Mouse (Mus musculus) hindbrain, embryonic 11.5 days (tissue): ENCODE data around the gene Fam53b. TPM values are rescaled to one million over a fixed set of nuclear protein-coding genes. Genes with fewer than 3 reads are reported as not detected.

Experiments
- ATAC-seq: fragments of 200-750 bp; cut with Nextera tagmentation; 2 replicates; pipeline ENCODE4 v1.8.0; 2017; ENCODE audit warnings: mild to moderate bottlenecking, moderate TSS enrichment, moderate library complexity; ENCODE audit not compliant: low FRiP score
- DNase-seq: peaks from one replicate; pipeline ENCODE4 v3.0.0-alpha.2; 2015; ENCODE audit warnings: low spot score
- H3K27ac ChIP-seq: fragments of 300-500 bp; sonication (generic); 2 replicates; pipeline ENCODE4 v1.5.1; 2014; ENCODE audit warnings: mild to moderate bottlenecking, low read depth, low read length
- H3K27me3 ChIP-seq: fragments of 300-500 bp; sonication (generic); 2 replicates; pipeline ENCODE4 v1.6.1; 2014; ENCODE audit warnings: mild to moderate bottlenecking, low read length, moderate library complexity, mixed read lengths; ENCODE audit not compliant: control insufficient read depth, insufficient read depth
- H3K36me3 ChIP-seq: fragments of 300-500 bp; sonication (generic); 2 replicates; pipeline ENCODE4 v1.6.1; 2014; ENCODE audit warnings: mild to moderate bottlenecking, low read length, moderate library complexity, mixed read lengths; ENCODE audit not compliant: control insufficient read depth, insufficient read depth
- H3K4me1 ChIP-seq: fragments of 300-500 bp; sonication (generic); replicated peaks from 2 replicates; pipeline ENCODE4 v1.6.1; 2014; ENCODE audit warnings: low read length, mixed read lengths; ENCODE audit not compliant: control insufficient read depth, insufficient read depth
- H3K4me2 ChIP-seq: fragments of 300-500 bp; sonication (generic); replicated peaks from 2 replicates; pipeline ENCODE4 v1.6.1; 2014; ENCODE audit warnings: mild to moderate bottlenecking, low read depth, low read length
- H3K4me3 ChIP-seq: fragments of 300-500 bp; sonication (generic); 2 replicates; pipeline ENCODE4 v1.5.1; 2014; ENCODE audit warnings: low read depth, low read length
- H3K9ac ChIP-seq: fragments of 300-500 bp; sonication (generic); 2 replicates; pipeline ENCODE4 v1.6.1; 2014; ENCODE audit warnings: low read depth, low read length
- H3K9me3 ChIP-seq: fragments of 300-500 bp; sonication (generic); 2 replicates; pipeline ENCODE4 v1.6.1; 2016; ENCODE audit warnings: low read length; ENCODE audit not compliant: control insufficient read depth
- WGBS: fragments of 180-500 bp; shearing (Covaris S2); extraction: QIAGEN DNeasy Blood & Tissue Kit; methylation state at CpG from one replicate; pipeline ENCODE4 v1.1.7; 2014; 5-methylcytosine and 5-hydroxymethylcytosine counted together
- polyA plus RNA-seq: library from polyadenylated mRNA; unstranded; fragments of >200 nt; fragmentation: Nextera tagmentation; extraction: Ambion mirVana; gene quantifications from 2 replicates; pipeline ENCODE4 v1.2.1, GENCODE M21; 2014

The Fam53b gene
- polyA plus RNA-seq, 1 experiment from 2014 or later = 16.9 TPM

DNA sequence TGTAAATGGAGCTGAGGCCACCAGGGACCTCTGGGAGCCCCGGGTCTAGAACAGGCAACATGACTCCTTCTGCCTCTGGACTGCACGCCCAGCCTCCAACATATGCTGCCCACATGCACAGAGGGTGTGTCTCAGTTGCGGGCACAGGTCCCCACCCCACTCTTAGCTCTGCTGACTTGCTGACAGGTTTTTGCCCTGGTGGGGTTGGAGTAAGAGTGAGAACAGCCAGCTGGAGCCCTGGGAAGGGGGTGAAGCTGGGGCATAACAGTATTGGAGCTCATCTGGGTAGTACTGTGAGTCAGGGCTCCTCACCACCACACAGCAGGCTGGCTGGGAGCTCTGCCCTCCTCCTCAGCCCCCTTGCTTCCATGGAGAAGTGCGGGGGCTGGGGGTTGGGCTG, 113.6 kb downstream of the Fam53b start:
- Histone ChIP-seq H3K27ac (no peak overlapping the region), H3K36me3 (no peaks in the 10 kb centered on the region), H3K27me3 (no peaks in the 10 kb centered on the region), H3K9me3 (no peaks in the 10 kb centered on the region), H3K9ac (no peak overlapping the region), H3K4me1 (no peaks in the 10 kb centered on the region), H3K4me2 (no peak overlapping the region), H3K4me3 (no peak overlapping the region)
- no peak for DNase-seq
- no peak for ATAC-seq
- WGBS = 83% methylated on average over 4 of the region's 4 CpGs

DNA sequence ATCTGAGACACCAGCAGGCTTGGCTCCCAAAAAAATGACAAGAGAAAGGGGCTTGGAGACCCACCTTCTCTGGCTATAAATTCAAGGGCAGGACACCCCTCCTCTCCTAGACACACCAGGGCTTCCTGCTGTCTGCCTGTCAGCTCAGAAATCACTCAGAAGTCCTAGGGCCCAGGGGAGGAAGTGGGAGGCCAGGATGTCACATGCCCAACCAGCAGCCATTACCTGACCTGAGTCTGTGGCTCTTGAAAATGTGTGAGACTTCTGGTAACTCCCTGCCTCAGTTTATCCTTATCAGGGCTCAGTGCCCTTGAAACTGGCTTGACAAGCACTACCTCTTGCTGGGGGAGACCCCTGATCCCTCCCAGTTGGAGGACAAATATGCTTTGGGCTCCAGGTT, 114.0 kb downstream of the Fam53b start:
- Histone ChIP-seq H3K36me3 (no peaks in the 10 kb centered on the region), H3K9me3 (no peaks in the 10 kb centered on the region), H3K27me3 (no peaks in the 10 kb centered on the region), H3K4me1 (no peaks in the 10 kb centered on the region), H3K27ac (no peak overlapping the region), H3K9ac (no peak overlapping the region), H3K4me3 (no peak overlapping the region), H3K4me2 (no peak overlapping the region)
- DNase-seq = no peak
- ATAC-seq = no peak

- Histone ChIP-seq H3K27ac (no peak overlapping the region), H3K4me3 (no peak overlapping the region), H3K36me3 (no peaks in the 10 kb centered on the region)
Observed at GRCm38 (mm10) chr7:132699165-132699564, 114.5 kb downstream of the Fam53b start.

GRCm38 (mm10) chr7:132698737-132699136, 114.9 kb downstream of the Fam53b start:
- no peak overlapping the region for H3K27ac ChIP-seq
- ATAC-seq = no peak
- 90% methylated on average over 4 of the region's 4 CpGs for WGBS
- no peaks in the 10 kb centered on the region for H3K36me3 ChIP-seq
- no peak overlapping the region for H3K9ac ChIP-seq
- no peak overlapping the region for H3K4me2 ChIP-seq
- DNase-seq = no peak
- no peaks in the 10 kb centered on the region for H3K27me3 ChIP-seq
- no peaks in the 10 kb centered on the region for H3K9me3 ChIP-seq
- no peaks in the 10 kb centered on the region for H3K4me1 ChIP-seq
- H3K4me3 ChIP-seq = no peak overlapping the region

More at GRCm38 (mm10) chr7:132699165-132699564, 114.5 kb downstream of the Fam53b start:
- DNase-seq (no peak), ATAC-seq (no peak)
- no peak overlapping the region for H3K4me2 ChIP-seq
- no peaks in the 10 kb centered on the region for H3K27me3 ChIP-seq
- H3K9me3 ChIP-seq = no peaks in the 10 kb centered on the region
- 64% methylated on average over 4 of the region's 4 CpGs for WGBS
- no peaks in the 10 kb centered on the region for H3K4me1 ChIP-seq
- no peak overlapping the region for H3K9ac ChIP-seq

GRCm38 (mm10) chr7:132697258-132697796, 116.4 kb downstream of the Fam53b start:
- no peak overlapping the region for H3K4me2 ChIP-seq
- H3K9me3 ChIP-seq = no peaks in the 10 kb centered on the region
- no peak overlapping the region for H3K4me3 ChIP-seq
- WGBS = 86% methylated on average over 8 of the region's 8 CpGs
- H3K27me3 ChIP-seq = no peaks in the 10 kb centered on the region
- H3K27ac ChIP-seq = no peak overlapping the region
- H3K9ac ChIP-seq = no peak overlapping the region
- no peaks in the 10 kb centered on the region for H3K36me3 ChIP-seq
- no peak for ATAC-seq
- H3K4me1 ChIP-seq = no peaks in the 10 kb centered on the region
- DNase-seq = no peak

DNA sequence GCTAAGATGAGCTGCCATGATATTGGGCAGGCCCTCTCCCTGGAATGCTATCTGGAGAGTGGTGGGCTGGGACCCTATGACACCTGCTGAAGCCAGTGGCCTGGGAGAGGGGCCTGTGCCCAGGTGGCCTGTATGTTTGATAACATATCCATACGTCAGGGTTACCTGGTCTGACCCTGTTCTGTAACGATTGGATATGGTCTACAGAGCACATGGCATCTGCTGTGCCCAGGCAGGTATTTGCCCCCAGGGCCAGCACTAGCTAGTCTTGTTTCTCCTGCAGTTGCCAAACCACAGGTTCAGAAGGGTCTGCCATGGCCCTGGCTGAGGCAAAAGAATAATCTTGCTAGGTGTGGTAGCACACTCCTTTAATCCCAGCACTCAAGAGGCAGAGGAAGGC, 120.1 kb downstream of the Fam53b start:
- Histone ChIP-seq H3K36me3 (no peaks in the 10 kb centered on the region), H3K9ac (no peak overlapping the region), H3K27me3 (no peaks in the 10 kb centered on the region), H3K4me3 (no peak overlapping the region), H3K4me2 (no peak overlapping the region), H3K4me1 (no peaks in the 10 kb centered on the region), H3K27ac (no peak overlapping the region), H3K9me3 (no peaks in the 10 kb centered on the region)
- WGBS = 86% methylated on average over 2 of the region's 2 CpGs
- DNase-seq (no peak), ATAC-seq (no peak)

DNA sequence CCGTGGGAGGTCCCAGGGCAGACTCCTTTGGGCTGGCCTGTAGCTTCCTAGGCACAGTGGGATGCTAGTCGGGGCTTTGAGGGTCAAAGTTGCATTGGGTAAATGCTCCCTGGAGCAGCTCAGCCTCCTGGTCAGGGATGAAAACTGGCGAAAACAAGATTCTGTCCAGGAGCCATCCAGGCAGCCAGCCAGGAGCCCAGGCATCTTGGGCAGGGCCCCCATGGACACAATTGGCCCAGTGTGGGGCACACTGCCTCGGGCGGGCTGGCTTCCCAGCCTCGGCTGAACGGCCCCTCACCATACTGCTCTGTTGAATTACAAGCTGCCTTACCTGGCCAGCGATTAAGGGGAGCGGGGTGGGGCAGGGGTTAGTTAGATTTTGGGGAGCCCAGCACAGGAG, 121.0 kb downstream of the Fam53b start:
- H3K27ac ChIP-seq = no peak overlapping the region
- H3K4me1 ChIP-seq = no peaks in the 10 kb centered on the region
- no peak overlapping the region for H3K4me3 ChIP-seq
- H3K27me3 ChIP-seq = no peaks in the 10 kb centered on the region
- no peak for DNase-seq
- no peak overlapping the region for H3K4me2 ChIP-seq
- H3K9me3 ChIP-seq = no peaks in the 10 kb centered on the region
- H3K9ac ChIP-seq = no peak overlapping the region
- no peaks in the 10 kb centered on the region for H3K36me3 ChIP-seq
- ATAC-seq = no peak
- 81% methylated on average over 9 of the region's 9 CpGs for WGBS

GRCm38 (mm10) chr7:132690716-132691472, 122.8 kb downstream of the Fam53b start:
- H3K27ac ChIP-seq = no peak overlapping the region
- no peak for DNase-seq
- WGBS = 88% methylated on average over 14 of the region's 14 CpGs
- H3K4me3 ChIP-seq = no peak overlapping the region
- ATAC-seq = no peak
- H3K36me3 ChIP-seq = no peaks in the 10 kb centered on the region
- no peaks in the 10 kb centered on the region for H3K9me3 ChIP-seq
- H3K9ac ChIP-seq = no peak overlapping the region
- no peak overlapping the region for H3K4me2 ChIP-seq
- H3K27me3 ChIP-seq = no peaks in the 10 kb centered on the region
- H3K4me1 ChIP-seq = no peaks in the 10 kb centered on the region

GRCm38 (mm10) chr7:132689722-132690121, 124.0 kb downstream of the Fam53b start:
- H3K9me3 ChIP-seq = no peaks in the 10 kb centered on the region
- no peak overlapping the region for H3K9ac ChIP-seq
- no peaks in the 10 kb centered on the region for H3K4me1 ChIP-seq
- no peak overlapping the region for H3K4me3 ChIP-seq
- H3K36me3 ChIP-seq = no peaks in the 10 kb centered on the region
- 79% methylated on average over 5 of the region's 5 CpGs for WGBS
- no peak overlapping the region for H3K27ac ChIP-seq
- DNase-seq (no peak), ATAC-seq (no peak)
- H3K4me2 ChIP-seq = no peak overlapping the region
- no peaks in the 10 kb centered on the region for H3K27me3 ChIP-seq
